Mouse (Mus musculus) cerebellum, adult 11 months (tissue): ENCODE measurements around the gene Clec2g.

Experiments
- DNase-seq: peaks from one replicate; pipeline ENCODE4 v3.0.0; 2022

The Clec2g gene

GRCm38 (mm10) chr6:129027451-129028248 is 93.5 kb downstream of the Clec2g start:
- no peak for DNase-seq

GRCm38 (mm10) chr6:129030175-129030824 is 96.1 kb downstream of the Clec2g start:
- no peak for DNase-seq

DNA sequence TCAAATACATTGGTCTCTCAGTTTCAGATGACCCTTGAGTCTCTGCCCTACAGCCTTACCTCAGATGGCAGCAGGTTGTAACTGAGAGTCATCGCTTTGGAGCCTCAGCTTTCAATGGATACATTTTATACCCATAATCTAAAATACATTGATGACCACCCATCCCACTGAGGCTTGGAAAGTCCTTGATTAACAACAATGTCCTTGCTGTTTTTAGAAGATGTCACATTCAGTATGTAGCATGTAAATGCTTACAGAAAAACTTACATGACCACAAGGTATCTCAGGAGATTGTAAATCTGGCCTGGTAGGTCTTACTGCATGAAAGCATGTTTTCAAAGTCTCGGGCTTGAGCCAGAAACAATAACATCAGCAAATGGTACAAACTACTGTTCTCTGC is 96.8 kb downstream of the Clec2g start:
- DNase-seq = no peak

DNA sequence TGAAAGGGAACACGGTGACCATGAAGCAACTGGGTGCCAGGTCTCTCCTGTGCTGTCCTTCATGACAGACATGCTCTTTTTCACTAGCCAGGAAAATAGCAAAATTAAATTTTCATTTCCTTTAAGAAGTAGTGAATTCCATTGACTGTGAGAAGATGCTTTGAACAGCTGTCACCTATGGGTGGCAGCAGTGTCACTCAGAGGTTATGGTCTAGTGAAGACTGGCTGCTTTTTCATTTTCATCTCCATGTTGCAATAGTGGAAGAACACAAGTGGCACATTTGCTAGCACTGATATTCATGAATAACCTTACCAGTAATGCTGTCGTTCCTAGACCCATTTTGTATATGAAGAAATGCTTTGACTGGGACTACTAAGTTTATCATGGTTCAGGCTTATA is 99.2 kb downstream of the Clec2g start:
- no peak for DNase-seq
